Mouse (Mus musculus) CH12.LX (cell line): ENCODE results near the gene Crat. TPM values are rescaled to one million over a fixed set of nuclear protein-coding genes. Genes with fewer than 3 reads are reported as not detected.

ENCODE experiments used
- DNase-seq: peaks from one replicate; pipeline ENCODE4 v3.0.0-alpha.2; 2013; ENCODE audit errors: extremely low read depth
- H3K27ac ChIP-seq: 2 replicates; pipeline ENCODE4 v1.5.1; 2012; ENCODE audit warnings: low read depth, mild to moderate bottlenecking, control low read depth, moderate library complexity; ENCODE audit not compliant: insufficient read depth
- H3K27me3 ChIP-seq: replicated peaks from 2 replicates; pipeline ENCODE3; 2012; ENCODE audit warnings: inconsistent platforms
- H3K36me3 ChIP-seq, 2 experiments: replicated peaks in 1 of 2; 2 replicates each; pipeline versions ENCODE3 to v1.6.1; 2012; ENCODE audit warnings: inconsistent platforms in 1 of 2, low read length in 1 of 2, mild to moderate bottlenecking in 1 of 2, mixed read lengths in 1 of 2, moderate library complexity in 1 of 2; ENCODE audit not compliant: control insufficient read depth in 1 of 2, insufficient read depth in 1 of 2
- H3K4me1 ChIP-seq, 2 experiments: 2 replicates each; pipeline ENCODE4 v1.6.1; 2012; ENCODE audit warnings: inconsistent platforms in 1 of 2, moderate library complexity in 1 of 2; ENCODE audit not compliant: insufficient read depth in 2 of 2, control insufficient read depth in 1 of 2
- H3K4me2 ChIP-seq: 2 replicates; pipeline ENCODE4 v1.6.1; 2012; ENCODE audit warnings: low read depth, mild to moderate bottlenecking, control low read depth; ENCODE audit not compliant: poor library complexity, insufficient read depth, severe bottlenecking
- H3K4me3 ChIP-seq, 3 experiments: fragments of 150-350 bp in 1 of 3; sonication (generic) in 1 of 3; replicated peaks in 1 of 3; 2 replicates each; pipeline versions ENCODE3 to v1.5.1; 2011 to 2012; ENCODE audit warnings: low read depth in 2 of 3, low read length in 2 of 3, mild to moderate bottlenecking in 2 of 3, moderate library complexity in 2 of 3, control low read depth in 1 of 3, improper control_type of control experiment in 1 of 3, inconsistent platforms in 1 of 3, mixed read lengths in 1 of 3; ENCODE audit not compliant: poor library complexity in 1 of 3
- H3K79me2 ChIP-seq: replicated peaks from 2 replicates; pipeline ENCODE4 v1.6.1; 2012; ENCODE audit warnings: mild to moderate bottlenecking, moderate library complexity; ENCODE audit not compliant: control insufficient read depth, poor library complexity, insufficient read depth, severe bottlenecking; ENCODE audit errors: extremely low read depth
- H3K9ac ChIP-seq: 2 replicates; pipeline ENCODE4 v1.6.1; 2012; ENCODE audit warnings: low read depth, mild to moderate bottlenecking, control low read depth, moderate library complexity; ENCODE audit not compliant: insufficient read depth
- H3K9me3 ChIP-seq: replicated peaks from 2 replicates; pipeline ENCODE3; 2012; ENCODE audit warnings: low read length, inconsistent platforms, mixed read lengths
- CHD1 ChIP-seq: IDR thresholded peaks from 2 replicates; pipeline ENCODE4 v1.6.1; 2012; ENCODE audit warnings: low read depth, low read length, improper control_type of control experiment, inconsistent platforms
- CHD2 ChIP-seq: IDR thresholded peaks from 2 replicates; pipeline ENCODE4 v1.6.1; 2011; ENCODE audit warnings: low read length, improper control_type of control experiment
- CTCF ChIP-seq, 2 experiments: IDR thresholded peaks in 1 of 2; conservative IDR thresholded peaks in 1 of 2; 2 replicates each; pipeline ENCODE4 v1.5.1; 2011 to 2012; ENCODE audit warnings: low read depth in 2 of 2, low read length in 2 of 2, improper control_type of control experiment in 1 of 2, inconsistent platforms in 1 of 2, mild to moderate bottlenecking in 1 of 2, moderate library complexity in 1 of 2
- E2F4 ChIP-seq: IDR thresholded peaks from 2 replicates; pipeline ENCODE4 v1.6.1; 2011; ENCODE audit warnings: low read depth, low read length, improper control_type of control experiment; ENCODE audit not compliant: insufficient replicate concordance
- HCFC1 ChIP-seq: IDR thresholded peaks from 2 replicates; pipeline ENCODE4 v1.6.1; 2012; ENCODE audit warnings: low read depth, mild to moderate bottlenecking, inconsistent platforms, low read length, improper control_type of control experiment
- JUN ChIP-seq: IDR thresholded peaks from 2 replicates; pipeline ENCODE4 v1.6.1; 2011; ENCODE audit warnings: low read depth, mild to moderate bottlenecking, low read length, improper control_type of control experiment, moderate library complexity; ENCODE audit not compliant: insufficient read depth
- KAT2A ChIP-seq: IDR thresholded peaks from 2 replicates; pipeline ENCODE4 v1.6.1; 2012; ENCODE audit warnings: low read length, improper control_type of control experiment, inconsistent platforms; ENCODE audit not compliant: insufficient replicate concordance
- MAFK ChIP-seq: IDR thresholded peaks from 2 replicates; pipeline ENCODE4 v1.6.1; 2011; ENCODE audit warnings: low read length, improper control_type of control experiment; ENCODE audit not compliant: insufficient replicate concordance
- MAX ChIP-seq: IDR thresholded peaks from 2 replicates; pipeline ENCODE4 v1.6.1; 2011; ENCODE audit warnings: low read length, improper control_type of control experiment
- MAZ ChIP-seq: IDR thresholded peaks from 2 replicates; pipeline ENCODE4 v1.6.1; 2012; ENCODE audit warnings: low read depth, mild to moderate bottlenecking, inconsistent platforms, low read length, improper control_type of control experiment, moderate library complexity
- MXI1 ChIP-seq: IDR thresholded peaks from 2 replicates; pipeline ENCODE4 v1.6.1; 2011; ENCODE audit warnings: mild to moderate bottlenecking, low read depth, low read length, improper control_type of control experiment
- NELFE ChIP-seq: IDR thresholded peaks from 2 replicates; pipeline ENCODE4 v1.6.1; 2011; ENCODE audit warnings: low read depth, low read length, improper control_type of control experiment
- NRF1 ChIP-seq: IDR thresholded peaks from 2 replicates; pipeline ENCODE4 v1.6.1; 2014; ENCODE audit warnings: low read depth, mild to moderate bottlenecking, inconsistent platforms, low read length, improper control_type of control experiment, moderate library complexity
- RAD21 ChIP-seq: IDR thresholded peaks from 2 replicates; pipeline ENCODE4 v1.6.1; 2011; ENCODE audit warnings: low read depth, mild to moderate bottlenecking, low read length, improper control_type of control experiment, moderate library complexity
- SIN3A ChIP-seq: IDR thresholded peaks from 2 replicates; pipeline ENCODE4 v1.6.1; 2012; ENCODE audit warnings: low read length, improper control_type of control experiment, inconsistent platforms
- TCF12 ChIP-seq: IDR thresholded peaks from 2 replicates; pipeline ENCODE4 v1.6.1; 2014; ENCODE audit warnings: low read depth, mild to moderate bottlenecking, inconsistent platforms, low read length, improper control_type of control experiment
- UBTF ChIP-seq: IDR thresholded peaks from 2 replicates; pipeline ENCODE4 v1.6.1; 2012; ENCODE audit warnings: low read depth, mild to moderate bottlenecking, inconsistent platforms, low read length, improper control_type of control experiment, moderate library complexity
- USF1 ChIP-seq: IDR thresholded peaks from 2 replicates; pipeline ENCODE4 v1.6.1; 2014; ENCODE audit warnings: low read depth, mild to moderate bottlenecking, inconsistent platforms, low read length, improper control_type of control experiment
- USF2 ChIP-seq: conservative IDR thresholded peaks from 2 replicates; pipeline ENCODE4 v1.6.1; 2011; ENCODE audit warnings: low read depth, low read length, improper control_type of control experiment
- ZKSCAN1 ChIP-seq: IDR thresholded peaks from 2 replicates; pipeline ENCODE4 v1.6.1; 2012; ENCODE audit warnings: low read depth, inconsistent platforms, low read length, improper control_type of control experiment, borderline replicate concordance
- dilution Hi-C: fragments of 300-500 bp; cut with MboI; formaldehyde crosslinking; loops from 2 replicates; pipeline ENCODE4 v1.14.3; 2020; ENCODE audit warnings: low sequenced_read_pairs; ENCODE audit not compliant: extremely low pct_unique_long_range_greater_than_20kb, extremely low pct_ligation_motif_present
- in situ Hi-C: fragments of 300-500 bp; cut with MboI; formaldehyde crosslinking; loops from 3 replicates; pipeline ENCODE4 v1.14.3; 2019; ENCODE audit warnings: low sequenced_read_pairs, low pct_ligation_motif_present, low pct_unique_long_range_greater_than_20kb, mixed read lengths
- polyA plus RNA-seq: library from polyadenylated mRNA; unstranded; fragments of >175 nt; gene quantifications from 2 replicates; pipeline ENCODE4 v1.2.1, GENCODE M21; 2012; ENCODE audit warnings: low read depth; ENCODE audit not compliant: insufficient read length
- total RNA-seq, 2 experiments: library from RNA; depleted of rRNA; stranded (reverse); fragments of 300-350 nt in 1 of 2; fragments of >200 nt in 1 of 2; gene quantifications; 2 replicates each; pipeline ENCODE4 v1.2.3; 2012 to 2014

Gene Crat
- total and polyA plus RNA-seq, 3 experiments: 1.7 to 4.5 (median 4.2) TPM

- Histone ChIP-seq H3K36me3 (peaks cover 0 to 14% of the 10 kb centered on the region in 2 experiments), H3K79me2 (peaks cover 24% of the 10 kb centered on the region), H3K4me3 (no peak overlapping the region), H3K27ac (no peak overlapping the region), H3K9me3 (no peaks in the 10 kb centered on the region), H3K4me2 (no peak overlapping the region), H3K9ac (no peak overlapping the region), H3K27me3 (peaks cover 15% of the 10 kb centered on the region), H3K4me1 (peaks cover 2 to 24% of the 10 kb centered on the region in 2 experiments; a peak in 3 of 4 replicates)
- dilution Hi-C loops (no loop called here), in situ Hi-C loops (no loop called here)
- DNase-seq: no peak
- TF ChIP-seq UBTF: no peak
- TF ChIP-seq NELFE: no peak
- TF ChIP-seq NRF1: no peak
- no peak for TF ChIP-seq RAD21
- TF ChIP-seq MAX: no peak
- TF ChIP-seq HCFC1: no peak
Observed at GRCm38 (mm10) chr2:30414101-30414500, 1.5 kb downstream of the Crat start.

GRCm38 (mm10) chr2:30413038-30413973 is 2.3 kb downstream of the Crat start:
- H3K9ac ChIP-seq: no peak overlapping the region
- dilution Hi-C loops: no loop called here

More at GRCm38 (mm10) chr2:30413038-30413973, 2.3 kb downstream of the Crat start:
- in situ Hi-C loops: no loop called here
- DNase-seq: no peak
- Histone ChIP-seq H3K4me2 (no peak overlapping the region), H3K79me2 (peaks cover 16% of the 10 kb centered on the region), H3K27ac (no peak overlapping the region), H3K9me3 (no peaks in the 10 kb centered on the region), H3K4me3 (no peak overlapping the region), H3K36me3 (peaks cover 0 to 7% of the 10 kb centered on the region in 2 experiments), H3K27me3 (peaks cover 15% of the 10 kb centered on the region), H3K4me1 (peaks cover 4 to 24% of the 10 kb centered on the region in 2 experiments)
- no peak for TF ChIP-seq SIN3A
- TF ChIP-seq CHD1: no peak
- TF ChIP-seq MXI1: no peak
- TF ChIP-seq JUN: no peak
- no peak for TF ChIP-seq USF2
- no peak for TF ChIP-seq USF1
- no peak for TF ChIP-seq MAFK
- TF ChIP-seq MAZ: no peak
- no peak for TF ChIP-seq TCF12
- TF ChIP-seq CHD2: no peak
- TF ChIP-seq ZKSCAN1: no peak
- TF ChIP-seq CTCF (conservative IDR thresholded peaks at IDR 0.05 in 1 of 2, IDR thresholded peaks at IDR 0.05 in 1 of 2; ENCODE audit: low read depth in 2 of 2, low read length in 2 of 2): no peak
- no peak for TF ChIP-seq MAX
- TF ChIP-seq KAT2A: no peak
- TF ChIP-seq E2F4: no peak
